Mouse (Mus musculus) liver, adult 2 months (tissue): Measurements from ENCODE around the gene Ralb. TPM values are rescaled to one million over a fixed set of nuclear protein-coding genes. Genes with fewer than 3 reads are reported as not detected.

Experiments used
- DNase-seq: peaks from one replicate; pipeline ENCODE4 v3.0.0-alpha.2; 2011; ENCODE audit warnings: low read depth, low spot score; ENCODE audit errors: extremely low read depth
- H3K27ac ChIP-seq: fragments of 200-500 bp; replicated peaks from 2 replicates; pipeline ENCODE4 v1.5.1; 2012; ENCODE audit warnings: low read depth, mild to moderate bottlenecking, control low read depth, inconsistent platforms, low read length; ENCODE audit not compliant: insufficient read depth
- H3K27me3 ChIP-seq: fragments of 200-500 bp; 2 replicates; pipeline ENCODE4 v1.6.1; 2012; ENCODE audit warnings: mild to moderate bottlenecking, moderate library complexity, low read length, inconsistent platforms; ENCODE audit not compliant: control insufficient read depth, insufficient read depth
- H3K36me3 ChIP-seq: fragments of 200-500 bp; 2 replicates; pipeline ENCODE4 v1.6.1; 2012; ENCODE audit warnings: low read length, inconsistent platforms; ENCODE audit not compliant: control insufficient read depth, insufficient read depth
- H3K4me1 ChIP-seq: fragments of 200-500 bp; 2 replicates; pipeline ENCODE4 v1.6.1; 2011; ENCODE audit warnings: low read length; ENCODE audit not compliant: control insufficient read depth, insufficient read depth
- H3K4me3 ChIP-seq: fragments of 200-500 bp; 2 replicates; pipeline ENCODE4 v1.5.1; 2011; ENCODE audit warnings: low read depth, mild to moderate bottlenecking, control low read depth, low read length, moderate library complexity; ENCODE audit not compliant: insufficient read depth
- H3K79me2 ChIP-seq: fragments of 200-500 bp; 2 replicates; pipeline ENCODE4 v1.6.1; 2012; ENCODE audit warnings: inconsistent platforms, mild to moderate bottlenecking, low read length, moderate library complexity; ENCODE audit not compliant: control insufficient read depth, insufficient read depth
- H3K9ac ChIP-seq: fragments of 200-500 bp; 2 replicates; pipeline ENCODE4 v1.6.1; 2012; ENCODE audit warnings: low read depth, mild to moderate bottlenecking, control low read depth, inconsistent platforms, low read length
- CTCF ChIP-seq: fragments of 200-500 bp; IDR thresholded peaks from 2 replicates; pipeline ENCODE4 v1.5.1; 2011; ENCODE audit warnings: low read depth, low read length, control low read depth
- POLR2A ChIP-seq: fragments of 200-500 bp; IDR thresholded peaks from 2 replicates; pipeline ENCODE4 v1.6.1; 2011; ENCODE audit warnings: low read length, control low read depth; ENCODE audit not compliant: insufficient read depth; ENCODE audit errors: extremely low read depth
- WGBS: fragments of 180-500 bp; shearing (Covaris S2); methylation state at CpG from one replicate; pipeline ENCODE4 v1.1.7; 2018; 5-methylcytosine and 5-hydroxymethylcytosine counted together
- polyA plus RNA-seq: library from polyadenylated mRNA; depleted of rRNA; stranded (reverse); fragments of >200 nt; gene quantifications from 2 replicates; pipeline ENCODE4 v1.2.3, GENCODE M21; 2012
- total RNA-seq: library from RNA; depleted of rRNA; stranded (reverse); fragments of >200 nt; gene quantifications from 2 replicates; pipeline ENCODE4 v1.2.3, GENCODE M21; 2014

Ralb gene
- total and polyA plus RNA-seq, 2 experiments: 9.0 to 14.8 TPM

DNA sequence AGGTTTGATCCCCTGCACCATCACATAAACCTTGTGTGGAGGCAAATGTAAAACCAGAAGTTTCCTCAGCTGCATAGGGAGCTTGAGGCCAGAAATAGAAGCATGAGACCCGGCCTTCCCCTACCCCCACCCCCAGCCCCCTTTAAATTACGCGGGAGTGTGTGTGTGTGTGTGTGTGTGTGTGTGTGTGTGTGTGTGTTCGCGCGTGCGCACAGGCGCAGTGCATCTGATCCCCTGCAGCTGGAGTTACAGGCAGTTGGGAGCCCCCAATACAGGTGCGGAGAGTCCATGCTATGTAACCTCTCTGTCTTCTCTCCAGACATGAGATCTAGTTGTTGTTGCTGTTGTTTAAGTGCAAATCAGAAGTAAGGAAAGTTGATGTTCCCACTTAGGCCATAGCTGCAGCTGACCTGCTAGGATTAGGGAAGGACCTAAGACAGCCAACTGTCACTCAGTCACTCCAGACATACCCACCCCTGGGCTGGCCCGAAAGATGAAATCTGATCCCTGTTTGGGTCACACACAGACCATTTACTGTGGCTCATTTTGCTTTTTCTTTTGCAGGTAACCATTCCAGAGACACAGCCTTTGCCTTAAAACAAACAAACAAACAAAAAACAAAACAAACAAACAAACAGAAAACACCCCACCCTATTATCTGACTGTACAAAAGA, 16.5 kb downstream of the Ralb start:
- no peaks in the 10 kb centered on the region for H3K27me3 ChIP-seq
- peaks cover 23% of the 10 kb centered on the region for H3K79me2 ChIP-seq
- 72% methylated on average over 10 of the region's 10 CpGs for WGBS
- peaks cover 4% of the 10 kb centered on the region for H3K4me1 ChIP-seq
- no peak overlapping the region for H3K9ac ChIP-seq
- H3K4me3 ChIP-seq: no peak overlapping the region
- H3K36me3 ChIP-seq: no peaks in the 10 kb centered on the region
- no peak overlapping the region for H3K27ac ChIP-seq
- TF ChIP-seq CTCF (no peak), POLR2A (no peak)
- no peak for DNase-seq

DNA sequence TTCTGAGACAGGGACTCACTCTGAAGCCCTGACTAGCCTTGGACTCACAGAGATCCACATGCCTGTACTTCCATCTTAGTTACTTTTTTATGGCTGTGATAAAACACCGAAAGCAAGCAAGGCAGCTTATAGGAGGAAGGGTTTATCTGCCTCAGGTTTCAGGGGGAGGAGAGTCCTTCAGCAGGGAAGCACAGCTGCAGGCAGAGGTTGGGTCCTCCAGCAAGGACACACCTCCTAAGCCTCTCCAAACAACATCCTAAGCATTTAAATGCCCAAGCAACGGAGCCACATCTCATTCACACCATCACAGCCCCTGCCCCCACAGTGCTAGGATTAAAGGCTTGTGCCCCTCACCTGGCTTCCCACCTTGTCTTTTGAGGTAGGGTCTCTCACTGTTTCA, 18.8 kb downstream of the Ralb start:
- Histone ChIP-seq H3K4me1 (peaks cover 2% of the 10 kb centered on the region), H3K36me3 (no peaks in the 10 kb centered on the region), H3K27me3 (no peaks in the 10 kb centered on the region), H3K4me3 (no peak overlapping the region), H3K9ac (no peak overlapping the region), H3K79me2 (peaks cover 23% of the 10 kb centered on the region), H3K27ac (no peak overlapping the region)
- TF ChIP-seq CTCF (no peak), POLR2A (no peak)
- no peak for DNase-seq
- 68% methylated on average over 2 of the region's 2 CpGs for WGBS

DNA sequence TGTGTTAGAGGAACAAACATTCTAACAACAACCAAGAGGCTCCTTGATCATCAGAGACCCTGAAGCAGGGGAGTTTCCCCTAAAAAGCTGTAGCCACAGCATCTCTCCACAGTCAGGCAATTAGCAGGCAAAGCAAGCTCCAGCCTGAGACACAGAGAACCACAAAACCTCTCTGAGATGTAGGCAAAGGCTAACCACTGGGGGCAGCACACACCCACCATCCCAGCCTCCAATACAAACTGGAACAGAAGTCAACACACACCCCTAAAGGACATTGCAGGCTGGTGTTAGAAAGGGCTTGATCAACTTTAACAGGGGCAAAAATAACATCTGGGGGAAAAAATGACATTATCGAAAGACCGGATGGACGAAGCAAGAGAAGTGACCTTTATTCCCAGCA, 20.1 kb downstream of the Ralb start:
- H3K36me3 ChIP-seq: no peaks in the 10 kb centered on the region
- H3K27ac ChIP-seq: no peak overlapping the region
- H3K27me3 ChIP-seq: no peaks in the 10 kb centered on the region
- peaks cover 4% of the 10 kb centered on the region for H3K4me1 ChIP-seq
- no peak overlapping the region for H3K4me3 ChIP-seq
- H3K9ac ChIP-seq: no peak overlapping the region
- H3K79me2 ChIP-seq: peaks cover 17% of the 10 kb centered on the region
- TF ChIP-seq POLR2A (no peak), CTCF (peak; percentile 51; the same call in 1 of the 2 replicates)
- peak; percentile 14 for DNase-seq
- 31% methylated on average over 3 of the region's 3 CpGs for WGBS

GRCm38 (mm10) chr1:119482891-119483290, 21.7 kb downstream of the Ralb start:
- TF ChIP-seq POLR2A (no peak), CTCF (peak; percentile 63)
- Histone ChIP-seq H3K9ac (no peak overlapping the region), H3K79me2 (peaks cover 12% of the 10 kb centered on the region), H3K4me3 (no peak overlapping the region), H3K27ac (no peak overlapping the region), H3K27me3 (no peaks in the 10 kb centered on the region), H3K36me3 (no peaks in the 10 kb centered on the region), H3K4me1 (peaks cover 3% of the 10 kb centered on the region; the same call in 1 of the 2 replicates)
- 31% methylated on average over 3 of the region's 3 CpGs for WGBS
- peak; percentile 45 for DNase-seq

GRCm38 (mm10) chr1:119481205-119481932, 23.2 kb downstream of the Ralb start:
- no peak overlapping the region for H3K9ac ChIP-seq
- no peak overlapping the region for H3K4me3 ChIP-seq
- H3K36me3 ChIP-seq: peaks cover 2% of the 10 kb centered on the region
- DNase-seq: no peak
- H3K4me1 ChIP-seq: peaks cover 3% of the 10 kb centered on the region; the same call in 1 of the 2 replicates
- peaks cover 8% of the 10 kb centered on the region; the same call in 1 of the 2 replicates for H3K79me2 ChIP-seq
- TF ChIP-seq CTCF: peak; percentile 30; the same call in 1 of the 2 replicates
- TF ChIP-seq POLR2A: no peak
- 94% methylated on average over 7 of the region's 7 CpGs for WGBS
- H3K27ac ChIP-seq: no peak overlapping the region
- H3K27me3 ChIP-seq: no peaks in the 10 kb centered on the region
